Mouse (Mus musculus) c-Kit-positive CD71-negative TER-119-negative erythroid progenitor cells, embryonic 14.5 days (primary cell): Measurements from ENCODE around the gene Pnma1.

Experiments
- DNase-seq: peaks from one replicate; pipeline ENCODE4 v3.0.0-alpha.2; 2013; ENCODE audit warnings: low read depth

Pnma1 gene

GRCm38 (mm10) chr12:84152352-84153190 is 4.3 kb upstream of the Pnma1 start:
- no peak for DNase-seq

GRCm38 (mm10) chr12:84151911-84152310 is 3.6 kb upstream of the Pnma1 start:
- DNase-seq, result no peak

GRCm38 (mm10) chr12:84150976-84151375 is 2.7 kb upstream of the Pnma1 start:
- peak; percentile 68 for DNase-seq

GRCm38 (mm10) chr12:84149971-84150370 is 1.7 kb upstream of the Pnma1 start:
- no peak for DNase-seq

GRCm38 (mm10) chr12:84148622-84149012 is 328 bp upstream of the Pnma1 start:
- no peak for DNase-seq

- DNase-seq, result no peak
Observed at GRCm38 (mm10) chr12:84142281-84143050, 5.8 kb downstream of the Pnma1 start.

- no peak for DNase-seq
Observed at GRCm38 (mm10) chr12:84141271-84141670, 7.0 kb downstream of the Pnma1 start.

GRCm38 (mm10) chr12:84140135-84140534 is 8.2 kb downstream of the Pnma1 start:
- DNase-seq, result no peak

- DNase-seq, result no peak
Observed at GRCm38 (mm10) chr12:84137131-84137530, 11.2 kb downstream of the Pnma1 start.

- no peak for DNase-seq
Observed at GRCm38 (mm10) chr12:84132265-84132664, 16.0 kb downstream of the Pnma1 start.

GRCm38 (mm10) chr12:84129931-84130330 is 18.4 kb downstream of the Pnma1 start:
- no peak for DNase-seq

- DNase-seq, result no peak
Observed at GRCm38 (mm10) chr12:84128576-84128975, 19.7 kb downstream of the Pnma1 start.

- no peak for DNase-seq
Observed at GRCm38 (mm10) chr12:84126899-84127298, 21.4 kb downstream of the Pnma1 start.

GRCm38 (mm10) chr12:84125892-84126291 is 22.4 kb downstream of the Pnma1 start:
- no peak for DNase-seq

GRCm38 (mm10) chr12:84119584-84119983 is 28.7 kb downstream of the Pnma1 start:
- DNase-seq, result no peak

- DNase-seq, result peak; percentile 76
Observed at GRCm38 (mm10) chr12:84114153-84114994, 33.9 kb downstream of the Pnma1 start, which contains the start of gene Dnal1. Gene Dnal1 (plus strand): TSS chr12:84114366.

GRCm38 (mm10) chr12:84113676-84114075 is 34.6 kb downstream of the Pnma1 start:
- DNase-seq, result no peak

- no peak for DNase-seq
Observed at GRCm38 (mm10) chr12:84110814-84111213, 37.5 kb downstream of the Pnma1 start.

GRCm38 (mm10) chr12:84109924-84110323 is 38.4 kb downstream of the Pnma1 start:
- DNase-seq, result no peak

GRCm38 (mm10) chr12:84107692-84108091 is 40.6 kb downstream of the Pnma1 start:
- no peak for DNase-seq

- DNase-seq, result no peak
Observed at GRCm38 (mm10) chr12:84107012-84107411, 41.3 kb downstream of the Pnma1 start.

- DNase-seq, result no peak
Observed at GRCm38 (mm10) chr12:84101493-84101845, 46.8 kb downstream of the Pnma1 start.
